Mouse (Mus musculus): ENCODE data around the gene Kmt2e.
A peak's percentile ranks its signal among the peaks of the same experiment; 100 is the strongest.
"Not testable (repeated sequence)": the region's sequence is repeated elsewhere in the genome, so short reads cannot be mapped to it uniquely, and the experiment has no call there.

The Kmt2e gene

DNA sequence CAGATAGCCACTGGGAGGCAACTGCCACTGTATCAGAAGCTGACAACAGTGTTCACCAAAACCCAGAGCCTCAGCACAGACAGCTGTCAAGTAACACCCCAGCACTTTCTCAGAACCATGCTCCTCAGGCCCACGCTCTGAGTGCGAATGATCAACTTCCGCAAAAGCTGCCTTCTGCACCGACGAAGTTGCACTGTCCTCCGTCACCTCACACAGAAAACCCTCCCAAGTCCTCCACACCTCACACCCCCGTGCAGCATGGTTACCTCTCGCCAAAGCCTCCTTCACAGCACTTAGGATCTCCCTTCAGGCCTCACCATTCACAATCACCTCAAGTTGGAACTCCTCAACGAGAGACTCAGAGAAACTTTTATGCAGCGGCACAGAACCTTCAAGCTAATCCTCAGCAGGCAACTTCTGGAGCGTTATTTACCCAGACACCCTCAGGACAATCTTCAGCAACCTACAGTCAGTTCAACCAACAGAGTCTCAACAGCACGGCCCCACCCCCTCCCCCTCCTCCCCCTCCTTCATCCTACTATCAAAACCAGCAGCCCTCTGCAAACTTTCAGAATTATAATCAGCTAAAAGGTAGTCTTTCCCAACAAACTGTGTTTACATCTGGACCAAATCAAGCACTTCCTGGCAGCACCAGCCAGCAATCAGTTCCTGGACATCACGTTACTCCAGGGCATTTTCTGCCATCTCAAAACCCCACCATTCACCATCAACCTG, 67.5 kb downstream of the Kmt2e start:
- DNase-seq (ENCODE audit: low spot score): no peak

DNA sequence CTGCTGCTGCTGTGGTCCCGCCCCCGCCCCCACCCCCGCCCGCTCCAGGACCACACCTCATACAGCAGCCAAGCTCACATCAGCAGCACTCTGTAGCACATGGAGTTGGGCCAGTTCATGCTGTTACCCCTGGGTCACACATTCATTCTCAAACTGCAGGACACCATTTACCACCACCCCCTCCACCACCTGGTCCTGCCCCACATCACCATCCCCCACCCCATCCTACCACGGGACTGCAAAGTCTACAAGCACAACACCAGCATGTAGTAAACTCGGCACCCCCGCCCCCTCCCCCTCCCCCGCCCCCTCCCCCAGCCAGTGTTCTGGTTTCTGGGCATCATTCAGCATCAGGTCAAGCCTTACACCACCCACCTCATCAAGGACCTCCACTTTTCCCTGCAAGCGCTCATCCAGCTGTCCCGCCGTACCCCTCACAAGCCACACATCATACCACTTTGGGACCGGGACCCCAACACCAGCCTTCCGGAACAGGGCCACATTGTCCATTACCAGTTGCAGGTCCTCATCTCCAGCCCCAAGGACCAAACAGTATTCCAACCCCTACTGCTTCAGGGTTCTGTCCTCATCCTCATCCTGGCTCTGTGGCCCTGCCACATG, 68.2 kb downstream of the Kmt2e start:
- no peak for DNase-seq (ENCODE audit: low spot score)

DNA sequence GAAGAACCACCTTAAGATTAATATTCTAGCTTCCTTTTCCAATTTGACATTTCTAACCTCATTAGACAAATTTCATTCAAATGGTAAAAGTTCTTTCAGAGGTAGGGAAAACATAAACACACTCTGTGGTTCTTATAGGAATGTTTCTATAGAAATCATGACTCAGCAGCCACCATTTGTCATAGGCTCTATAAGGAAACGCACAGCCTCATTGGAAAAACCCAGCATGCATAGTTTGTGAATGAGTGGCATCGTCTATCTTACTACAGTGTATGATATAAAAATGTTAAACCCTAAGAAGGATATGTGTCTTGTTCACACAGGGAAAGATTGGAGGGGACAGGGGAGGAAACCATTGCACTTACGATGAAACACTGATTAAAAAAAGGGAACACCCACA, 71.3 kb downstream of the Kmt2e start:
- no peak for DNase-seq (ENCODE audit: low spot score)

DNA sequence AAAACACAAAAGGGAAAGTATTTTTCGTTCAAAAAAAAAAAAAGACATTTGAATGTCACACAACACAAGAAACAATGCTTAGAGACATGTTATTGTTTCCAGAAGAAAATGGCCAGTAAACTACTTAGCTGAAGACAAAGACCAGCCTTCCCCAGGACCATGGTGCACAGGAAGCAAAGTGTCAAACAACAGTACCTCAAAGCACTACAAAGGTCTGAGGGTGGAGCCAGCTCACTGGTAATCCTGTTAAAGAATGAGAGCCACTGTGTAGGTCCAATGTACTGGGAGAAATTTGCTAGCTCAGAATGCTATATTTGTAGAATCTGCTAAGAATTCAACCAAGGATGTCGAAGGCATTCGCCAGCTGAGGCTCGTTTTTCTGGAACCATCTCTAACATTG, 73.0 kb downstream of the Kmt2e start:
- DNase-seq (ENCODE audit: low spot score): no peak

DNA sequence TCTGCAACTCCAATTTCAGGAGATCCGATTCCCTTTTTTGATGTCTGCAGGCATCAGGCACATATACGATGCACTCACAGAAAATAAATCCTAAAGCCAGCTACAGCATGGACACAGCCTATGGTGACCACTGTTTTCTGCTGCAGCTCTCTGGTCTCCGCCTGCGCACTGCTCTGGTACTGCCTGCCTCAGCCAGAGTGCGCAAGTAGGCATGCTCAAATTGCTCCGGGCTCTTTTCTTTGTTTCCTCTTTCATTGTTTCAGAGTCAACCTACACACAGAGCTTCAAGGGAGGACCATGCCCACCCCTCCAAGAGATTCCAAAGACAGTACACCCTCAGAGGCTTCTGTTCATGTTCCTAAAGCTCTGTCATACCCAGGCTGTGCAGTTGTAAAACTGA, 74.4 kb downstream of the Kmt2e start:
- no peak for DNase-seq (ENCODE audit: low spot score)

DNA sequence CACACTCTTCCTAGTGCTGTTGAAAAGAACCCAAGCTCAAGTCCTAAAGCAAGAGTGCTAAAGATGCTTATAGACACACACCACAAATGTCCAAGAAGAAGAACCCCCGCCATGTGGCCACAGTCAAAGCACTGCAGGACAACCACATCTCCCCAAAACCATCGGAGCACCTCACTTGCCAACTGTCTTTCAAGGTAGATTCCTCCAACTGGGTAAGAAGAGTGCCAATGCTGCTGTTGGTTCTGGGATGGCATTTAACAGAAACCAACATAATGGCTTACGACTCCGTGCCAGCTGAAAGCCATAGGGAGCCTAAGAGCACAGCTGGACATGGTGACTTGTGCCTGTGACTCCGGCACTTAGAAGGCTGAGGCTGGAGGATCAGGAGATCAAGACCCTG, 77.2 kb downstream of the Kmt2e start:
- DNase-seq (ENCODE audit: low spot score): no peak

DNA sequence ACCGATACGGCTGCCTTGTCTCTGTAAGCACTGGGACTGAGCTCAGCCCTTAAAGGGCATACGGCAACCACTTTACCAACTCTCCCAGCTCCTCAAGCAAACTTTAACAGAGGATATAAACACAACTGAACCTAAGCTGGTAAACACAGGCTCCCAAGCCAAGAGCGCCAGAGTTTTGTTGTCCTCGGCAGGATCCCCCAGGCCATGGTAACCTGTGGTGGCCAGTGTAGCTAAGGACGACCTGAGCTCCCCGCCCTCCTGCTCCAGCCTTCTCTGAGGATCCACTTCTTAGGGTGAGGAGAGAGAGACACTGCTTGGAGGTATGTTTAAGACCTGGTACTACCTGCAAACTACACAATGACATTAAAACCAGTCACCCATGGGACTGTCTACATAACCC, 78.3 kb downstream of the Kmt2e start:
- no peak for DNase-seq (ENCODE audit: low spot score)

DNA sequence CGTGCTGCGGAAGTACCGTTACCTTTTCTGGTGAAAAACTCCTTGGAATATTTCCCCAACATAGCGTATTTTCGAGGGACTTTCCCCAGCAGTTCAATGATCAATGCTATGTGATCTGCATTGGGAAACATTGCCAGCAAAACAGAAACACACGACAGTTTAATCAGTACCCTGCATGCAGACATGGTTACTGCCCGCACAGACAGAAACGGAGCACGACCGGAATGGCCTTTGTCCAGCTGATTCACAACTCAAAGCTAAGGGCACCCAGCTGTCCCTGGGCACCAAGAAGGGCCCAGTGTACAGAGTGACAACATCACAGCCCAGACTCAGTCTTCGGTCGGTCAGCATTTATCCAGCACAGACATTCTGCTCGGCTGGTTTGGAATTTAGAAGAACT, 79.2 kb downstream of the Kmt2e start:
- DNase-seq (ENCODE audit: low spot score): no peak

DNA sequence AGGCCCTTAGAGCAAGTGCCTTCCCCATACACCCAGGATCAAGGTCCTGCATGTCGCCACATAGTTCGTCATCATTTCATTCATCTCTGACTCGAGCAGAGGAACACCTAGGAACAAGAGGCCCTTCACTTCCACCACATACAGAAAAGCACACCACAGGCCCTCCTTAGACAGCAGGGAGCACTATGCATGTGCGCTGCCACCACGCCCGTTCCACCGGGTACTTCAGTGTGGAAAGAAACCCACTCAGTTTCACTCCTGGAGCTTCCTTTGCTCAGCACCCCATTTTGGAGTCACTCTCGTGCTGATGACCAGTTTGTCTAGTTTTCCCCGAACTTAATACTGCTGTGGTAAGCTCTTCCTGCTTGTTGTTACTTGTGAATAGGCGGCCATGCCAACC, 80.8 kb downstream of the Kmt2e start:
- DNase-seq (ENCODE audit: low spot score): no peak

DNA sequence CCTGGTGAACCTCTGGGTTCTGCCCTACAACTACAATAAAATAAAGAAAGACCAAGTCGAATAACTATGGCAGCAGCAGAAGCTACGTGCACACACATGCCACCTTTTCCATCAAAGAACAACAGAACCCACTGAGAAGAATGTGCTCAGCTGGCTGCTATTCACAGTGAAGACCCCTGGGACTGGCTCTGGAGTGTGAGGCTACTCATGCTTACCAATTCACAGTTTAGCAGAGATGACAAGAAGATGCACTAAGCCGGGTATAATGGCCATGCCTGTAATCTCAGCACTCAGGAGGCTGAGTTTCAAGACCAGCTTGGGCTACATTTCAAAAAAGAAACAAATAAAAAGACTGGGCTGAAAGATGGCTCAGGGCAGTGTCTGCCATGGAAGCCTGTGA, 82.7 kb downstream of the Kmt2e start:
- DNase-seq (ENCODE audit: low spot score): peak; percentile 54

DNA sequence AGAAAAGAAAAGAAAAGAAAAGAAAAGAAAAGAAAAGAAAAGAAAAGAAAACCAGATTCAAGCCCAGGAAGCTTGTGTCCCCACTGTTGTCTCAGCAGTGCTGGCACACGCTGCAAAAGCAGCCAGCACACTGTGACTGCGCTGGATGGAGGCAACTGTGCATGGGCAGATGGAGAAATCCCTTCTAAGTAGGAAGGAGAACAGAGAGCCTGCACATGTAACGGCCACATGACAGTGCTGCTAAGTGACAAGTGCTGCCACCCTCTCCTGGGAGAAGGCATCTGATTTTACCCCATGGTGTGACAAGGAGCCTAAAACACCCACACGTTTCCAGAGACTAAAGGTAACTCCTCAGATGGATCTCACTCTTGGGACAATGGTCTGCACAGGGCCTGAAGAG, 83.6 kb downstream of the Kmt2e start:
- no peak for DNase-seq (ENCODE audit: low spot score)

DNA sequence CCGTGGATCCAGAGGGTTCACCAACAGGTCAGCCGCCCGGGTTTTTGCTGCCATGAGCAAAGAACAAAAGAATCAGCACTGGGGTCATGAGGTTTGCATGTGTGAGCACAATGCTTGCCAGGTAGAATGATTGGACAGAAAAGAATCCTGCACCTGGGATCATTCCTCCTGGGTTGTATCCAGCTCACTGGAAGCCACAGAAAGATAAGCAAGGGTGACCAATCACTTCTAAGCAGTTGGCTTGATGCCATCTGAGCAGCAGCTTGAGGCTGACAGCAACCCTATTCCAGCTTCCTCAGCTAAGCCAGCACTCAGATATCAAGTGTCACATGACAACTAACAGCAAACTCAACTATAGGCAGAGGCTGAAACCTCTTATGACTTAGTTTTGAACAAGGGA, 84.4 kb downstream of the Kmt2e start:
- DNase-seq (ENCODE audit: low spot score): peak; percentile 21

DNA sequence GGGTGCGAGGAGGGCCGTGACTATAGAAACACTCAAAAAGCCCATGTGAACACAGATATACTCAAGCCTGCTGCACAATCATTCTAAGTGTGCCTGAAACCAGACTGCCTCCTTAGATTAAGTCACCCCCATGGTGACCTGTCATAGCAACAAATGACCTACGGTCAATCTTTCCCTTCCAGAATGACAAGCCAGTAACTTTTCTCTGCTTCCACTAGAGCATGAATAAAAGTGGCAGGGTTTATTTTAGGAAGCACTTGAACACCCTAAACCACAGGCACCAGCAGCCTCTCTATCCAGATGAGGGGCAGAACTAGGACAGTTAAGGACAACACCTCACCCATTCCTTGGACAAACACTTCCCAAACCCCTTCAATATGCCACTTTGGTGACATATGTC, 85.4 kb downstream of the Kmt2e start:
- no peak for DNase-seq (ENCODE audit: low spot score)

DNA sequence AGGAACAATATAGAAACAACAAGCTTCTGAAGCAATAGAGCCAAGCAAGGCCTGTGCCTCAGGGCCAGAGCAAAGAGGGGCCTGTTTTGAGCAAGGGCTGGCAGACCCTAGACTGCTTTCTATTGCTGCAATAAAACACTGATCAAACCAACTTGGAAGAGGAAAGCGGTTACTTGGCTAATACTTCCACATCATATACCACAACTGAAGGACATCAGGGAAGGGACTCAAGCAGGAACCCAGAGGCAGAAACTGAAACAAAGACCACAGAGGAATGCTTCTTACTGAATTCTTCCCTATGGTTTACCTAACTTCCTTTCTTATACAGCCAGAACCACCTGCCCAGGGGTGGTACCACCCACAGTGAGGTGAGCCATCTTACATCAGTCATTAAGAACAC, 87.4 kb downstream of the Kmt2e start:
- no peak for DNase-seq (ENCODE audit: low spot score)

DNA sequence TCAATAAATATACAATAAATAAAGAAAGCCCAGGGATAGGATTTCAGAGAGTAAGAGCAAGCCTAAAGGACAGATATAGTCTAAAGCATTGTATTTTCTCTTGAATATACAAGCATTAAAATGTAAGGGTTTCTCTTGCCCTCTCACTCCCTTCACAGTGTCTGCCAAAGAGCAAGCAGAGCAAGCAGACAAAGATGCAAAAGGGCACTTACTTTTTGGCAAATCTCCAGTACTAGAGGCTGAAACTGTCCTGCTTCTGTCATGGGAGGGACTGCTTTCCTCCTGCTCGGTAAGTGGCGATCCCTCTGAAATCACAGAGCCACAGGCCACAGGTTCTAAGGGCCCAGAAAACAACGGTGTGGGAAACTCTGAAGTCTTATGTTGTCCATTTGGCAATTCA, 89.7 kb downstream of the Kmt2e start:
- no peak for DNase-seq (ENCODE audit: low spot score)

DNA sequence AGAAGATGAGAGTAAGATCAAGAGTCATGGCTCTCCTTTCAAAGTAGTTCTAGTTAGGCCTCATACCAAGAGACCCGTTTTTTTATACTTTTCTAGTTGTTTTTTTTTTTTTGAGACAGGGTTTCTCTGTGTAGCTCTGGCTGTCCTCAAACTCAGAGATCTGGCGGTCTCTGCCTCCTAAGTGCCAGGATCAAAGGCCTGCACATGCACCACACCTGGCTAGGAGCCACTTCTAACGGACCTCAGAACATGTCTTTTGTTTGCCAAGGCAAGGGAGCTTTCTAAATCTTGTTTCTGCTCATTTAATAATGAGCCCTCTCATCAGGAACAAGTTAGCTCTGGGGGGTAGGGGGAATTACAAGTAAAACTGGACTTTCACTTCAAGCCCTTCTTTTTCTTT, 90.4 kb downstream of the Kmt2e start:
- DNase-seq (ENCODE audit: low spot score): no peak

DNA sequence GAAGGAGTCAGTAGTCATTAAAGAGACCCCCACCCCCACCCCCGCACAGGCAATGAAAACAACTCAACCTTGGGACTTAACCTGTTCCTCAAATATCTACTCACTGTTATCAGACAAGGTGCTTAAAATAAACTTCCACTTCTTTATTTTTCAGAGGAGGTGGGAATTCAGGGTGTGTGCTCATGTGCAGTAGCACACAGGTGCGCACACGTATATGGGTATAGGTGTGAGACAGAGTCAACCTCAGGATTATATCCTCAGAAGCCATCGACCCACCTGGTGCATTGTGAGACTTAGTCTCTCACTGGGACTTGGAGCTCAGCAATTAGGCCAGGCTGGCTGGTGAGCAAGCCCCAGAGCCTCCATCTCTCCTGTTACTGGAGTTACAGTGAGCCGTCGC, 96.9 kb downstream of the Kmt2e start:
- no peak for DNase-seq (ENCODE audit: low spot score)

DNA sequence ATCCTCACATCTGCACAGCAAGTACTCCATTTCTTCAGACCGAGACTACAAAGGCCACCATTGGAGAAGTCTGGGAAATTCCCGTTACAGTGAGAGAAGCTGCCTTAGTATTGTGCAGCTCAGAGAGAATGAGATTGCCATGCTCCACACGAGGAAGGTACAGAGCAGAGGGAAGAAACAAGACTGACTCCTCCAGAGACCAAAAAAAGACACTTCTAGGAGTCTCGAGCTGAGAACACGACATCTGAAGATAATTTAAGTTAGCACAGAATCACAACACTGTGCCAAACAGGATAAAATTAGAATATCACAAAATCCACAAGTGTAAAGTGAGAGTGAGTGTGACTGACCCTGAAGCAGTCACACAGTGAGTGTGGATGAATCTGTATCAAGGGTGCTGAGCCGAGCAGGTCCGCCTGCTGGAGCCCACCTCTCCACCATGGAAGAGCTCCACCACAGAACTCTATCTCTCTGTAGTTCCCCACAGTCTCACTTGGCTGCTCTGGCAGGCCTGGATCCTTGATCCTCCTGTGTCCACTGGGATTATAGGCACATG, 97.4 kb downstream of the Kmt2e start:
- no peak for DNase-seq (ENCODE audit: low spot score)

DNA sequence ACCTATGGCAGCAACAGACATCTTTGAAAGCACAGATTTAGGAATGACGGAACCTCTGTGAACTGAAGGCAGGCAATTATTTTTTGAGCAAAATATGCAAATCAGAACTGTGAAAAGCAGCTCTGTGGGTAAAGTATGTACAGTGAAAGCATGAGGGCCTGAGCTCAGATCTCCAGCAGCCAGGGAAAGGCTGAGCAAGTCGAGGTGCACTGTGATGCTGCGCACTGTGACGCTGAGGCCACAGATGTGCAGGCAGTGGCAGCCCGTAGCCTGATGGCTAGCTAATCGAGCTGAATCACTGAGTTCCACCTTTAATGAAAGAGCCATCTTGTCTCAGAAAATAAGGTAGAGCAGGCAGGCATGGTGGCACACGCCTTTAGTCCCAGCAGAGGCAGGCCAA, 101.5 kb downstream of the Kmt2e start:
- no peak for DNase-seq (ENCODE audit: low spot score)

DNA sequence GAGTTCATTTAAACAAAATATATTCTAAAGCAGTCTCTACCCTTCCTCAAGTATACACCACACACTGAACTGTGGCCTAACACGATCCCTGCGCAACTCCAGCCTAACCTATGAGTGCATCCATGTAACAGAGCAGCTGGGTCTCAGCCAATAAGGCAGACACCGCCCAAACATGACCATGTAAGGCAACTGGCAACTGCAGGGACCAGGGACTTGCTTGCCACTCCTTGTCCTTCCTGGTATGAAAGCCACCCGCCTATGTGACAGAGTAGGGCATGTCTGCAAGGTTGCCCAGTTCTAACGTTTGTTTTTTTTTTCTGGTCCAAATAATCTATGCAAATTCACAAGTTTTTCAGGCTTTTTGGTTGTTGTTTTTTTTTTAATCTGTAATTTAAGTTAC, 117.4 kb downstream of the Kmt2e start:
- no peak for DNase-seq (ENCODE audit: low spot score)

DNA sequence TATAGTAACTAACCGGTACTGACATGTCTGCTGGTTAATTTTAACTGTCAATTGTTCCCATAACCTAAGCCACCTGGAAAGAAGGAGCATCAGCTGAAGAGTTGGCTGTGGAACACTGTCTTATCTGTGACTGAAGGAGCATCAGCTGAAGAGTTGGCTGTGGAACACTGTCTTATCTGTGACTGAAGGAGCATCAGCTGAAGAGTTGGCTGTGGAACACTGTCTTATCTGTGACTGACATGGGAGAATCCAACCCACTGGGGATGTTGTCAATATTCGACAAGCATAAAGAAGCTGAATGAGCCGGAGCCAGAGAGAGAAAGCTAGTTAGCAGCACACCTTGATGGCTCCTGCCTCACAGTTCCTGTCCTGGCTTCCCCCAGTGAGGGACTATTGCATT, 119.1 kb downstream of the Kmt2e start:
- not testable (repeated sequence) for DNase-seq (ENCODE audit: low spot score)
